Mouse (Mus musculus): Measurements from ENCODE around the gene Aagab. TPM values are rescaled to one million over a fixed set of nuclear protein-coding genes. Genes with fewer than 3 reads are reported as not detected.

Aagab gene
- 10 to 100 TPM; 18.9 to 23.4 TPM for total RNA-seq (2021)
- long read RNA-seq, experiment 1, full-length matches to known transcripts = 17 of 34 reads
- long read RNA-seq, experiment 1, partial matches to known transcripts = 0 of 34 reads
- long read RNA-seq, experiment 1, other reads (novel, unspliced or antisense) = 17 of 34 reads
- long read RNA-seq, experiment 2, full-length matches to known transcripts = 9 of 14 reads
- long read RNA-seq, experiment 2, partial matches to known transcripts = 0 of 14 reads
- long read RNA-seq, experiment 2, other reads (novel, unspliced or antisense) = 5 of 14 reads

DNA sequence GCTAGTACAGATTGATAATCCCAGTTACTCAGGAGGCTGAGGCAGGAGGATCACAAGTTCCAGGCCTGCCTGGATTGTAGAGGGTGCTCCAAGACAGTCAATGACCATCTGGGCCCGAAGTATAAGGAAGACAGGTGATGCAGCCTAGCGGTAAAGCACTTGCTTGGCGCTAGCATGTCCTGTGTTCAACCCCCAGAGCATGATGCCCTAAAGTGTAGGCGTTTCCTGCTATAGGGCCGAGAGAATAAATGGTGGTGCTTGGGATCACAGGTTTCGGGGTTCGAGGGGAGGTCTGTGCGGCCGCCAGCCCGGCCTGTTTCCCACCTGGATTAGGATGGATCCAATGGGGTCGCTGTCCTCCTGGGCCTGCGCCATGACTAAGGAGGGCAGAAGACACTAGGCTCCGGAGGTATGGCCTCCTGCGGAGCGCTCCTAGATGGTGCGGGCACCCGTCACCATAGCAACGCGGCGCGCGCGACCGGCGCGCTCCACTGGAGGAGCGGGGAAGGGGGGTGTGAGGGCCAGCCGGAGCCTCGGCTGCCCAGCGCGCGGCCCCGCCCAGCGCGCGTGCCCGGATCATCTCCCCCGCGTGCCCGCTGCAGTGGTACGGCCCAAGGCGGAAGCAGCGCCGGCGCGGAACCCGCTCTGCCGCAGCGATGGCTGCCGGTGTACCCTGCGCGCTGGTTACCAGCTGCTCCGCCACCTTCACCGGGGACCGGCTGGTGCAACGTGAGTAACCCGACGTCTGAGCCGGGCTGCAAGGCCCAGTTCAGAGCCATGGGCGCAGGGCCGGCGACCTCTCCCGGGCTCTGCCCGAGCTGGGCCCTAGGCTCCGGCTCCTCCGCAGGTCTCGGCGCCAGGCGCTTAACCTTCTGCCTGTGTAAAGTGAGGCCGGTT lies at the start of gene Aagab, which contains the start of gene Iqch:
TSS of gene Aagab (plus strand) at position 618 of the 897 bp plus-strand sequence.
TSS of gene Iqch (minus strand) at position 451 of the 897 bp plus-strand sequence.
- peak; percentile 96 for DNase-seq

GRCm38 (mm10) chr9:63553628-63554027 lies 48.8 kb upstream of the Aagab start:
- no peak for DNase-seq

- peak; percentile 17 to 28 for DNase-seq
Observed at GRCm38 (mm10) chr9:63555460-63555990, 46.9 kb upstream of the Aagab start.

- no peak for DNase-seq
Observed at GRCm38 (mm10) chr9:63556316-63556715, 46.1 kb upstream of the Aagab start.

DNA sequence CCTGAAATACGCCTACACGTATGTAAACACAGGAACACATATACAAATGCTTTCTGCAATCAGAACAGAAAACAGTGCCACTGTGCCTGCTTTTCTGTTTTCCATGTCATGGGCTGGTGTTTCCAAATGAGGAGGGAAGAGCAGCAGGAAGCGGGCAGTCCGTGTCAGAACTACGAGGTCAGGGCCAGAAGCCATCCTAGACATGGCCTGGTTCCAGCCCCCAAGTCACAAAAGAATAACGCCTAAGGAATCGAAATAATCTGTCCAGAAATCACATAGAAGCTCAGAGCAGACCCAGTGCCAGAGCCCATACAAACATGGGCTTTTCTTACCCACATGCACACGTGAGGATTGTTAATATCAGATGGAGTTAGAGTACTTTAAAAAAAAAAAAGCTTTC lies 45.5 kb upstream of the Aagab start:
- DNase-seq = no peak

- DNase-seq = no peak
Observed at GRCm38 (mm10) chr9:63561931-63562330, 40.5 kb upstream of the Aagab start.

DNA sequence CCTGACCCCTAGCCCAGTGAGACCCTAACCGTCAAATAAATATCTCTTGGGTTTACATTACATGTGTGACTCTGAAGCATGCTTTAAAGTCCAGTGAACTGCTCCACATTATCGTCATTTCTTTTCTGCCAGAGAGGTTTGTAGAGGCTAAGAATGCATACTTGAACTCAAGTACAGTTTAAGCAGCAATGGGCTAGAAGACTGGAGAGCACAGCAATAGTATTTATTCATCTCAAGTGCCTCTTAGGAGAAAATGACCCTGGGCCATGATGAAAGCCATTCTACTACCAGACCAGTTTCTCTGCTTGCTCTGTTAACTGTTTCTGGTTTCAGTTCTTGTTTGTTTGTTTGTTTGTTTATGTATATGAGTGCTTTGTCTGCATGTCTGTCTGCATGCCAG lies 39.0 kb upstream of the Aagab start:
- no peak for DNase-seq

DNA sequence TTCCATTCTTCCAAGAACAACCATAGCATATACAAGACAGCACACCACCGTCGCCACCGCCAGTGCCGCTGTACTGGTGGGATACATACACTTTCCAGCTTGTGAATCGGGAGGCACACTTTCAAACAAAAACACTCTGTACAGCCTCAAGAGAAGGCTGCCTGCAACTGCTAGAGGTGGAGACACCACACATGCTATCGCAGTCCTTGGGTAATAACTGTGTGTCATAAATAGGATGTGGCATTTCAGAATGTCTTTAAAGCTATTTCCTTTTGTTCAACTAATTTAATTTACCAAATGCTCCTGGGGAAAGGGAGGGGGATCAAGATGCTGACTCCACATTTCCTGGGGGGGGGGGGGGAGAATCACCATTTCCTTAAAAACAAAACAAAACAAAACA lies 34.1 kb upstream of the Aagab start:
- DNase-seq = no peak

DNA sequence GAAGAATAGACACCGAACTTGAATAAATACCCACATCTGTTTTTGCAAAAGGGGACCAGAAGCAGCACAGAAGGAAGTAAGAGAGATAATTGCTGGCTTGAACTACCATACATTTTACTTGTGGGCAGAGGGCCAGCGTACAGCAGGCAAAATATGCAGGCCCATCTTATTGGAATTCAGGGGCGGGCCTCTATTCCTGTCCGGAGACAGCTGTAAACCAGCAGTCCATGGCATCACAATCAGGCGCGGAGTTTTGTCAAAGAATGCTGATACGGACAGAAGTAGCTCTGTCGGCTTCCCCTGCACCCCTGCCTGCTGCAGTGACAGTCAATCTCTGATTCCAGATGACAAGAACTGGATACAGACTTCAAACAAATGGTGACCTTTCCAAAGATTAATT lies 33.7 kb upstream of the Aagab start:
- peak in 1 of 2 experiments; percentile 6 for DNase-seq

DNA sequence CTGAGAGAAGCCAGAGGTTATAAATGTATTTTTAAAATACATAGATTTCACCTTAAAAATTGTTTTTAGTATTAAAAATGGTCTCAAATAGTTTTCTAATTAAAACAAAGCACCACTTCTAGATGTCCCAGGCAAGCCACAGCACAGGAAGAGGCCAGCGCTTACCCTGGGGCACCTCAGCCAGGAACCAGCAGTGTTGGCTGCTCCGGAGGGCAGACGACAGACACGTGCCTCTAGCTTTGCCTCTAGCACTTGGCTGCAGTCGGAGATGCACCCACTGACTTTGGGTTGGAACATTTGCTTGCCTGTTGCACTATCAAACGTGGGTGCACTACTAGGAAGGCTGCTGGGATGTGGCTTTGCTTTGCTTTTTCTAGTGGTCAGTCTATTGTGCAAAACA lies 30.6 kb upstream of the Aagab start:
- DNase-seq = no peak

DNA sequence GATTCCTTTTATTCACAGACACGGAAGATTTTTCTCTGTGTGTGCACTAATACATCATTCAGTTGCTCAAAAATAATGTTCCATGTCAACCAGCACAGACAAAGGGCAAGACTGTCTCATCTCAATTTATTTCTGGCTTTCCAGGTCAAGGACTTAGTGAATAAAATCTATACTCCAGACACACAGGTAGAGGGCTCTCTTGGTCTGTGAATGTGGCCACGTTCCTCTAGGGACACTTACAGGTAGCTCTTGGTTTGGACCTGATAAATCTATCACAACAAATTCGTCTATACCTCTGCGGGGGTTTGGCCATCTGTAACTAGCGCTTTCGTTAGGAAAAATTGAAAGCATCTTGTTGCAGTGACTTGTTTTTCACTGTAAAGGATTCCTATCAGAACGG lies 29.6 kb upstream of the Aagab start:
- no peak for DNase-seq

GRCm38 (mm10) chr9:63577469-63577868 lies 25.0 kb upstream of the Aagab start:
- DNase-seq = no peak

DNA sequence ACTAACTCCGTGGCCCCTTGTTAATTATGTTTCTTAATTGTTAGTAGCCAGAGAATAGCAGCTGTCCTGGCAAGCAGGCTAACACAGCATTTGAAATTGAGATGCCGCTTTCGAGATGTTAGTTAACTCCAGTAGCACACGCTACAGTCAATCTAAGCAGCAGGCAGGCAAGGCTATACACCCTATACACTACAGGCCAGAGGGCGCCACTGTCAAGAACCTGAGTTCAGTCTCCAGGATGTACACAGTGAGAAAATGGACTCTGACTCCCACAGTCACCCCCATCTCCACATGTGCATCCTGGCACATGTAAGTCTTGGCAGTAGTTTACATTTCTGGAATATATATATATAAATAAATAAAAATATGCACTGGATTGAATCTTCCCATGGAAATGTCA lies 22.8 kb upstream of the Aagab start:
- no peak for DNase-seq

- DNase-seq = no peak
Observed at GRCm38 (mm10) chr9:63580046-63580445, 22.4 kb upstream of the Aagab start.

- no peak for DNase-seq
Observed at GRCm38 (mm10) chr9:63581778-63582177, 20.7 kb upstream of the Aagab start.

DNA sequence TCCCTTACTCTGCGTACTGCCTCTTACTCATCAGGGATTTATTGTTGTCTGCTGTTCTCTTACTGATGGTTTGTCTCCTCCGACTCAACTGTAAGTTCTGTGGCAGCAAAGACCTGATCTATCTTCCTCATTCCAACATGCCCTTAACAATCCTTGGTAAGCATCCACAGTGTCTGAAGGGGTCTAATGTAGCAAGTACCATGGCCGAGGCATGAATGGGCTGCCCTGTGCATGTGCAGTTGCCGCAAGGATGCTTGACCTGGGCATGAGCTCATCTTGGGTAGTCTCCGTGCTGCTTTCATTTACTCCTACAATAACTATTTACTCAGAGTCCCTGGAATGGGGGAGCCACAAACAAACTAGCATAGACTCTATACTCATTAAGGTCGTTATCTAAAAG lies 17.2 kb upstream of the Aagab start:
- no peak for DNase-seq

GRCm38 (mm10) chr9:63589209-63589608 lies 13.3 kb upstream of the Aagab start:
- DNase-seq = no peak

- no peak for DNase-seq
Observed at GRCm38 (mm10) chr9:63590592-63590991, 11.9 kb upstream of the Aagab start.

- no peak for DNase-seq
Observed at GRCm38 (mm10) chr9:63591661-63592256, 10.7 kb upstream of the Aagab start.

- DNase-seq = no peak
Observed at GRCm38 (mm10) chr9:63595032-63595431, 7.4 kb upstream of the Aagab start.

GRCm38 (mm10) chr9:63595652-63596051 lies 6.8 kb upstream of the Aagab start:
- no peak for DNase-seq

GRCm38 (mm10) chr9:63596660-63597059 lies 5.8 kb upstream of the Aagab start:
- no peak for DNase-seq

- no peak for DNase-seq
Observed at GRCm38 (mm10) chr9:63603849-63604248, 1.4 kb downstream of the Aagab start.
